Mouse (Mus musculus) spleen, adult 10 weeks (tissue): ENCODE measurements around the gene Il1rapl2. TPM values are rescaled to one million over a fixed set of nuclear protein-coding genes. Genes with fewer than 3 reads are reported as not detected.

Experiments
- polyA plus RNA-seq: library from polyadenylated mRNA; stranded (reverse); fragments of 350-450 nt; fragmentation: Illumina TruSeq; extraction: RNeasy Lipid Tissue Mini Kit (QIAGEN cat#74804); gene quantifications from one replicate; pipeline ENCODE4 v1.2.3, GENCODE M21; 2015; ENCODE audit warnings: low replicate concordance; ENCODE audit not compliant: insufficient read depth

Il1rapl2 gene
- polyA plus RNA-seq, result not detected

DNA sequence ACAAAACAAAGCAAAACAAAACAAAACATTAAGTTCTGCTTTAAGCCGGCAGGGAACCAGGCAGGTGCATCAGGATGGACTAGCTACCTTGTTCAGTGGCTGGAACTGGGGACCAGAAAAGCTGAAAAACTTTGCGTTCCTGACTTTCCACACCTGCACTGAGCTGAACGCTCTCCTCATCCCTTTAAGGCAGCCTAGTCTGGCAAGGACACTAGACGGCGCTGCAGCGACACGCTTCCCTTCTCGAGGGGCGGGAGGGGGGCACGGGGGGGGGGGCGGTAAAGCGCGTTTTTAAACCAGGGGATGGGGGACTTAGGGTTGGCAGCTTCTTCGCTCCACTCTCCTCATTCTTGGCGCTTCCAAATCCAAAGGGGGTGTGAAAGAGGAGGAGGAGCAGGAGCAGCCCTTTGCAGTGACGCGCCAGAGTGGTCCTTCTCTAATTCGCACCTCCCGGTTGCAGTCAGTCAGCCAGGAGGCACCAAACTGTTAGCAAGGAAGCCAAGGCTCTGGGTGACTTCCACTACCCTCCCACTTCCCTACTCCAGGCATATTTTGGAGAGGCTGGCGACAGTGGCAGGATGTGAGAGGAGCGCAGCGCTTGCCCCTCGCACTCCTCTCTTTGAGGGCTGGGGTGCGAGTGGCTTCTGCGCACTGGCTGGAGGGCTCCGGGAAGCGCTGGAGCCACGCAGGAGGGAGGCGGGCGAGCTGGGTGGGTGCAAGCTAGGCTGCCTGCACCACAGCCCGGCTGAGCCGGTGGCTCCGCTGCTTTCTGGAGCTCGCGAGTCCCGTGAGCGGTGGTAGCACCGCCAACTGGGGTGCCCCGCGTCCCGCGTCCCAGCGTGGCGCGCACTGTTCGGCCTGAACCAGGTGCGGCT is at the start of gene Il1rapl2:
Il1rapl2 (plus strand) TSS at position 288 of the 875 bp plus-strand sequence.

DNA sequence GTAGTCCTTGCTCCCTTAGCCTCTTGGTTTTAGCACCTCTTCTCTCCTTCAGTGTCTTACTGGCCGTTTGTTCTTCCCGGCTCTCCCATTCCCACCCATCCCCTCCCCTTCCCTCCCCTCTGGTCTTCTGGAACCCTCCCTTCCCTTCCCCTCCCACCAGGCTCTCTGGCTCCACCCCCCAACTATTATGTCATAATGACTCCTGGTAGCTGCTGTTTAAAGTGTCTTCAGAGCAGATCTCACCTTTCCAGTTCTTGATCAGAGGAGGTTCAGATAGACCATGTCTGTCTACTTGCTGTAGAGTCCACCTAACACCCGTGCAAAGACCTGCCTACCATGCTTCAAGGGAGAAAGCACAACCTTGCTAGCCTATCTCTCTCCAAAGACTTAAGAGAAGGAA is 639.1 kb downstream of the Il1rapl2 start, which contains the start of gene Tex13a:
Tex13a (minus strand) TSS at position 101 of the 400 bp plus-strand sequence.

